Comparison of ENCODE assay signal across 10 mouse cellular contexts in genomic region chr13:47335996-47336684, GRCm38 (mm10).
A peak's percentile ranks its signal among the peaks of the same experiment; 100 is the strongest.
DNase-seq lines count a peak whose midpoint lies in the region; ATAC-seq and TF ChIP-seq lines count a peak whose summit lies in the region.
"Had no signal": no experiment of that assay in that cellular context is flagged by ENCODE, and none has a peak within 500 bp of the region (broad histone marks: within the 10 kb centered on the region; RNA-seq: fewer than 3 reads in every experiment).

No protein-coding gene starts in this region.

- no peaks in the 10 kb centered on the region for H3K27me3 ChIP-seq in forebrain, embryonic 15.5 days
- H3K27me3 ChIP-seq in forebrain, embryonic 14.5 days (replicated peaks; ENCODE audit: control insufficient read depth, insufficient read depth, low read length): no peaks in the 10 kb centered on the region
- H3K27me3 ChIP-seq in C2C12 (ENCODE audit: control insufficient read depth, insufficient read depth, insufficient read length): no peaks in the 10 kb centered on the region
- H3K27me3 ChIP-seq in embryonic facial prominence, embryonic 11.5 days (ENCODE audit: control insufficient read depth, insufficient read depth, low read length): no peaks in the 10 kb centered on the region
- H3K27me3 ChIP-seq: CH12.LX; embryonic facial prominence, embryonic 13.5 days had no signal

- H3K9me3 ChIP-seq in forebrain, embryonic 15.5 days: no peaks in the 10 kb centered on the region
- H3K9me3 ChIP-seq in forebrain, embryonic 14.5 days (replicated peaks; ENCODE audit: control insufficient read depth, low read length): no peaks in the 10 kb centered on the region
- no peaks in the 10 kb centered on the region for H3K9me3 ChIP-seq in embryonic facial prominence, embryonic 11.5 days (replicated peaks; ENCODE audit: control insufficient read depth, low read length)
- H3K9me3 ChIP-seq: embryonic facial prominence, embryonic 13.5 days had no signal

- H3K27ac ChIP-seq in forebrain, embryonic 15.5 days (replicated peaks): peak overlapping the region; percentile 44
- no peak overlapping the region for H3K27ac ChIP-seq in forebrain, embryonic 14.5 days (ENCODE audit: low read depth, low read length)
- no peak overlapping the region for H3K27ac ChIP-seq in embryonic facial prominence, embryonic 11.5 days (replicated peaks; ENCODE audit: low read depth, low read length)
- H3K27ac ChIP-seq: embryonic facial prominence, embryonic 13.5 days had no signal

- H3K9ac ChIP-seq in forebrain, embryonic 15.5 days (replicated peaks): no peak overlapping the region
- H3K9ac ChIP-seq in forebrain, embryonic 14.5 days (ENCODE audit: low read length): no peak overlapping the region
- H3K9ac ChIP-seq in embryonic facial prominence, embryonic 11.5 days (replicated peaks; ENCODE audit: low read length): no peak overlapping the region
- H3K9ac ChIP-seq: embryonic facial prominence, embryonic 13.5 days had no signal

- intact Hi-C loops in heart, postnatal 10 days (cut with DNase I): no loop called here

- no peak overlapping the region for H3K4me3 ChIP-seq in forebrain, embryonic 15.5 days
- no peak overlapping the region for H3K4me3 ChIP-seq in forebrain, embryonic 14.5 days (ENCODE audit: low read depth, low read length)
- H3K4me3 ChIP-seq in C2C12 (ENCODE audit: insufficient read depth, poor library complexity, severe bottlenecking): no peak overlapping the region
- no peak overlapping the region for H3K4me3 ChIP-seq in embryonic facial prominence, embryonic 11.5 days (ENCODE audit: low read depth, low read length)
- H3K4me3 ChIP-seq: embryonic facial prominence, embryonic 13.5 days had no signal

- no peaks in the 10 kb centered on the region for H3K79me2 ChIP-seq in C2C12 (ENCODE audit: control insufficient read depth, insufficient read depth)

- DNase-seq in forebrain, embryonic 14.5 days (ENCODE audit: low spot score): no peak
- DNase-seq in embryonic facial prominence, embryonic 11.5 days (ENCODE audit: low spot score): peak; percentile 19
- peak; percentile 67 to 77 for DNase-seq in heart, postnatal 10 days
- DNase-seq in lung, postnatal 4 days: peak; percentile 51 to 68
- DNase-seq in thymus, postnatal 14 days: no peak
- DNase-seq in T-cell, adult 2 months (ENCODE audit: low spot score): no peak

- H3ac ChIP-seq in C2C12 (ENCODE audit: control insufficient read depth, insufficient read length, low read depth): no peak overlapping the region

- 66% methylated on average over 16 of the region's 16 CpGs for WGBS in forebrain, embryonic 15.5 days
- WGBS in forebrain, embryonic 14.5 days: 72% methylated on average over 16 of the region's 16 CpGs
- WGBS in embryonic facial prominence, embryonic 11.5 days: 67% methylated on average over 16 of the region's 16 CpGs

- no peak overlapping the region for H3K4me2 ChIP-seq in forebrain, embryonic 15.5 days (replicated peaks)
- no peak overlapping the region for H3K4me2 ChIP-seq in forebrain, embryonic 14.5 days (ENCODE audit: low read length)
- H3K4me2 ChIP-seq in embryonic facial prominence, embryonic 11.5 days (ENCODE audit: low read depth, low read length): no peak overlapping the region
- H3K4me2 ChIP-seq: embryonic facial prominence, embryonic 13.5 days had no signal

- no peaks in the 10 kb centered on the region for H3K36me3 ChIP-seq in forebrain, embryonic 15.5 days
- no peaks in the 10 kb centered on the region for H3K36me3 ChIP-seq in forebrain, embryonic 14.5 days (ENCODE audit: control insufficient read depth, insufficient read depth, low read length)
- no peaks in the 10 kb centered on the region for H3K36me3 ChIP-seq in C2C12 (ENCODE audit: control insufficient read depth, insufficient read depth)
- no peaks in the 10 kb centered on the region for H3K36me3 ChIP-seq in embryonic facial prominence, embryonic 11.5 days (replicated peaks; ENCODE audit: control insufficient read depth, insufficient read depth, low read depth, low read length)
- H3K36me3 ChIP-seq: embryonic facial prominence, embryonic 13.5 days had no signal

- no peak for ATAC-seq in forebrain, embryonic 15.5 days (replicated peaks)
- no peak for ATAC-seq in forebrain, embryonic 14.5 days
- ATAC-seq in embryonic facial prominence, embryonic 11.5 days (replicated peaks; ENCODE audit: insufficient number of reproducible peaks, low FRiP score, low TSS enrichment, low read depth): no peak

- TF ChIP-seq CTCF in C2C12 (IDR thresholded peaks at IDR 0.05; ENCODE audit: control insufficient read depth, insufficient read depth, insufficient read length): no peak

- no peaks in the 10 kb centered on the region for H3K79me3 ChIP-seq in C2C12 (ENCODE audit: low read depth)

- peaks cover 14% of the 10 kb centered on the region for H3K4me1 ChIP-seq in forebrain, embryonic 15.5 days
- H3K4me1 ChIP-seq in forebrain, embryonic 14.5 days (ENCODE audit: control insufficient read depth, insufficient read depth, low read length): peaks cover 6% of the 10 kb centered on the region; the same call in 1 of the 2 replicates
- H3K4me1 ChIP-seq in embryonic facial prominence, embryonic 11.5 days (ENCODE audit: control insufficient read depth, insufficient read depth, low read length): no peaks in the 10 kb centered on the region

TF ChIP-seq in C2C12, 6 proteins besides CTCF, POLR2A, EP300 and RAD21:
- TF ChIP-seq MAX (IDR thresholded peaks at IDR 0.05) (peak; percentile 35), MYOD1 (IDR thresholded peaks at IDR 0.05; ENCODE audit: control insufficient read depth, insufficient read length, low read depth) (peak; percentile 88), USF1 (IDR thresholded peaks at IDR 0.05; ENCODE audit: low read depth) (peak; percentile 79), FOSL1 (IDR thresholded peaks at IDR 0.05; ENCODE audit: insufficient read depth, low read length, poor library complexity, severe bottlenecking) (no peak), MYOG (IDR thresholded peaks at IDR 0.05; ENCODE audit: control insufficient read depth, extremely low read depth, insufficient read length) (no peak), CEBPB (IDR thresholded peaks at IDR 0.05; ENCODE audit: low read depth) (no peak)

Comparison
In these comparisons a context has a peak if more than half of its experiments do, and no peak if none do; other contexts are left out.
1. DNase-seq: peak in embryonic facial prominence, embryonic 11.5 days (single experiment), heart, postnatal 10 days (2 of 2) and lung, postnatal 4 days (2 of 2); none in forebrain, embryonic 14.5 days (single experiment), thymus, postnatal 14 days (single experiment) and T-cell, adult 2 months (single experiment).